Mouse (Mus musculus) hindlimb bud, embryonic 11.5 days (tissue): Measurements from ENCODE around the gene Phf8.
"Not testable (repeated sequence)": the region's sequence is repeated elsewhere in the genome, so short reads cannot be mapped to it uniquely, and the experiment has no call there.

Source experiments
- DNase-seq: peaks from one replicate; pipeline ENCODE4 v3.0.0-alpha.2; 2012; ENCODE audit warnings: low read depth, low spot score; ENCODE audit errors: extremely low spot score

Phf8 gene

GRCm38 (mm10) chrX:151520458-151521322 lies at the start of gene Phf8:
TSS of gene Phf8 (plus strand) at chrX:151520672.
- peak; percentile 42 for DNase-seq

- DNase-seq: no peak
These were observed 32.3 kb upstream of the Phf8 start for GRCm38 (mm10) chrX:151488128-151488527.

- DNase-seq: not testable (repeated sequence)
These were observed 27.2 kb upstream of the Phf8 start for GRCm38 (mm10) chrX:151493269-151493668.

GRCm38 (mm10) chrX:151496596-151496995 lies 23.9 kb upstream of the Phf8 start:
- DNase-seq: no peak

GRCm38 (mm10) chrX:151508536-151508935 lies 11.9 kb upstream of the Phf8 start:
- no peak for DNase-seq

- no peak for DNase-seq
These were observed 10.6 kb upstream of the Phf8 start for GRCm38 (mm10) chrX:151509906-151510305.

GRCm38 (mm10) chrX:151513066-151513465 lies 7.4 kb upstream of the Phf8 start:
- no peak for DNase-seq

GRCm38 (mm10) chrX:151513694-151514093 lies 6.8 kb upstream of the Phf8 start:
- DNase-seq: no peak

GRCm38 (mm10) chrX:151518181-151518580 lies 2.3 kb upstream of the Phf8 start:
- DNase-seq: no peak

GRCm38 (mm10) chrX:151520127-151520457 lies 380 bp upstream of the Phf8 start:
- DNase-seq: no peak

GRCm38 (mm10) chrX:151521786-151522522 lies 1.5 kb downstream of the Phf8 start:
- DNase-seq: no peak

GRCm38 (mm10) chrX:151553356-151553755 lies 32.9 kb downstream of the Phf8 start:
- no peak for DNase-seq

- no peak for DNase-seq
These were observed 54.7 kb downstream of the Phf8 start for GRCm38 (mm10) chrX:151575166-151575565.

GRCm38 (mm10) chrX:151643386-151643785 lies 122.9 kb downstream of the Phf8 start:
- no peak for DNase-seq

- no peak for DNase-seq
These were observed 133.3 kb downstream of the Phf8 start for GRCm38 (mm10) chrX:151653744-151654143.

- no peak for DNase-seq
These were observed 154.2 kb downstream of the Phf8 start for GRCm38 (mm10) chrX:151674492-151675171.
